Mouse (Mus musculus): ENCODE data around the gene Slc25a29.
A peak's percentile ranks its signal among the peaks of the same experiment; 100 is the strongest.

Slc25a29 gene

DNA sequence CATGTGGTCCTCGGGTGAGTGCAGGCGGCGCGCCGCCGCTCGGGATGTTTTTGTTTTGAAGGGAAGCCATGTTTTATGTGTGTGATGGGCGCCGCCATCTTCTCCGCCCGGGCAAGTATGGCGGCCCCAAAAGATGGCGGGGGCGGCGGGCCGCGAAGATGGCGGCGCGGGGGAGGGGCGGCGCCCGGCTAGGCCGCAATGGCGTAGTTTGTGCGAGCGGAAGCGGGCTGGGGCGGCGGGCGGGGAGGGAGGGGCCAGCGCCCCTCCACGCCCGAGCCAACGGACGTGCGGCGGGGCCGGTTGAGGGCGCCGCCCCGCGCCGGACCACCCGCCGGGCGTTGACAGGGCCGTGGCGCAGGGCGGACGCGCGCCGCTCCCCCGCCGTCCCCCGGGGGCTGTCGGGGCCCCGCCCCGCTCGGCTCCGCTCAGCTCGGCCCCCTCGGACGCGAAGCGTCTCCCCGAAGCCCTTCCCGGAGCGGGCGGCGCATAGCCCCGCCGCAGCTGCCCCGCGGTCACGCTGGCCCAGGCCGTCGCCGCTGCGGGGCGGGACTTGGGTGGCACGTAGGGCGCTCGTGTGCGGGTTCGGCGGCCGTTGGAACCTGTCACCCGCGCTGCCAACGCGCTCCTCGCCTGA, 41.5 kb downstream of the Slc25a29 start:
- DNase-seq, result peak; percentile 81 to 83

DNA sequence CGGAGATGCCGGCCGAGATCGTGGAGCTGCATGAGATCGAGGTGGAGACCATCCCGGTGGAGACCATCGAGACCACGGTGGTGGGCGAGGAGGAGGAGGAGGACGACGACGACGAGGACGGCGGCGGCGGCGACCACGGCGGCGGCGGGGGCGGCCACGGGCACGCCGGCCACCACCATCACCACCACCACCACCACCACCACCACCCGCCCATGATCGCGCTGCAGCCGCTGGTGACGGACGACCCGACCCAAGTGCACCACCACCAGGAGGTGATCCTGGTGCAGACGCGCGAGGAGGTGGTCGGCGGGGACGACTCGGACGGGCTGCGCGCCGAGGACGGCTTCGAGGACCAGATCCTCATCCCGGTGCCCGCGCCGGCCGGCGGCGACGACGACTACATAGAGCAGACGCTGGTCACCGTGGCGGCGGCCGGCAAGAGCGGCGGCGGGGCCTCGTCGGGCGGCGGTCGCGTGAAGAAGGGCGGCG, 42.2 kb downstream of the Slc25a29 start:
- DNase-seq, result peak; percentile 26 to 34

DNA sequence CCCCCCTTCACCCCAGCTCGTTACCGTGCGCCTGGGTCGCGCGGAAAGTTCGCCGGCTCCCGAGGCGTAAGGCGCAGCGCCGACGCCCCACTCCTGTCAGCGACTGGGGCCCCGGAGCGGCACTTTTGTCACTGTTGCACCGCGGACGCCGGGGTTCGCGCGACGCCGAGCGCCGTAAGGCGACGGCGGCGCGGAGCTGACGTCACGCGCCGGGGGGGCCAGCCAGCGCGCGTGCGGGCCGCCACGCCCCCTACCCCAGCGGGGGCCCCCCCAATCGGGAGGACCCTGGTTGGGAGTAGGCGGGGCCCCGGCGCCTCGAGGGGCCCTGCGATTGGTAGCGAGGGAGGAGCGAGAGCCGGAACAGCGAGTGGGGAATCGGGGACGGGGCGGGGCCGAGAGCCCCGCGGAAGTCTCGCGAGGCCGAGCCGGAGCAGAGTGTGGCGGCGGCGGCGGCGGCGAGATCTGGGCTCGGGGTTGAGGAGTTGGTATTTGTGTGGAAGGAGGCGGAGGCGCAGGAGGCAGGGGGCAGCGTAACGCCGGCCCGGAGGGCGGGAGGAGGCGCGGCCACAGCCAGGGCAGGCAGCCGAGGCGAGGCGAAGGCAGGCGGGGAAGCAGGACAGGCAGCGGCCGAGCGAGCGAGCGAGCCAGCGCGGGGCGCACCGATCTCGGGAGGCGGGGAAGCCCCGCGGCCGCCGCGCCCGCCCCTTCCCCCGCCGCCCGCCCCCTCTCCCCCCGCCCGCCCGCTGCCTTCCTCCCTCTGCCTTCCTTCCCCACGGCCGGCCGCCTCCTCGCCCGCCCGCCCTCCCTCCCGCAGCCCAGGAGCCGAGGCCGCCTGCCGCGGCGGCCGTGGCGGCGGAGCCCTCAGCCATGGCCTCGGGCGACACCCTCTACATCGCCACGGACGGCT, 42.9 kb downstream of the Slc25a29 start, which contains the start of gene Yy1:
Gene Yy1 (plus strand): TSS at position 428 of the 907 bp plus-strand sequence.
- peak; percentile 99 for DNase-seq

DNA sequence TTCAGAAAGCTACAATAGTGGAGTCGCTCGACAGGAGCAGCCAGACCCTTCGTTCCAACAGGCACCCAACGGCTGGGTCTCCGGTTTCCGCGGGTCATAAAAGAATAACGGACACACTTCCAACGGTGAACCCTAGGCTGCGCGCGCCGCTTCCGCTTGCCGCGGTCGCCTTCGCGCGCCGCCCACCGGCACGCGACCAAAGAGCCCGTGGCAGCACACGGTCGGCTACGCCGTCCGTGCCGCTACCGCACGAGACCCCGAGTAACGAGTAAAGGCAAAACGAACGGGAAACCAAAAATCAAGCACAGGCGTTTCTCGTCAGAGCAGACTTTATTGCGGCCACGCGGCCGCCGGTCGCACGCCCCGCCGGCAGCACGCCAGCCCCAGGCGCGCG, 43.5 kb downstream of the Slc25a29 start:
- peak; percentile 80 to 85 for DNase-seq

DNA sequence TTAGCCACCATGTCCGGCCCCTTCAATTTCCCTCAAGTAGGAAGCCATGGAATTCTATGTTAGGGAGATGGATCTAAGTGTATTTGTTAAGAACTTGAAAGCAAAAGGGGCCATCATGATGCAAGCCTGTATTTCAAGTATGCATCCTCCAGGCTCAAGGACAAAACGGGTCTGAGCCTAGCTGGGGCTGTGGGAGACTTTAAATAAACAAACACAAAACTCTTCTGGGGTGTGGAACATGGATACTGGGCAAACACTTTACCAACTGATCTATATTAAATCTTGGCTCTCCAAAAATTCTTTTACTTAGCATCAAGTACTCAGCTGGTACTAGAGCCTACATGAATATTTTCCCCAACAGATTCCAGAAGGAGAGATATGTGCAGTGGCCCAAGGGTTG, 48.4 kb downstream of the Slc25a29 start:
- no peak for DNase-seq

GRCm38 (mm10) chr12:108785161-108785560, 50.5 kb downstream of the Slc25a29 start:
- DNase-seq, result no peak

DNA sequence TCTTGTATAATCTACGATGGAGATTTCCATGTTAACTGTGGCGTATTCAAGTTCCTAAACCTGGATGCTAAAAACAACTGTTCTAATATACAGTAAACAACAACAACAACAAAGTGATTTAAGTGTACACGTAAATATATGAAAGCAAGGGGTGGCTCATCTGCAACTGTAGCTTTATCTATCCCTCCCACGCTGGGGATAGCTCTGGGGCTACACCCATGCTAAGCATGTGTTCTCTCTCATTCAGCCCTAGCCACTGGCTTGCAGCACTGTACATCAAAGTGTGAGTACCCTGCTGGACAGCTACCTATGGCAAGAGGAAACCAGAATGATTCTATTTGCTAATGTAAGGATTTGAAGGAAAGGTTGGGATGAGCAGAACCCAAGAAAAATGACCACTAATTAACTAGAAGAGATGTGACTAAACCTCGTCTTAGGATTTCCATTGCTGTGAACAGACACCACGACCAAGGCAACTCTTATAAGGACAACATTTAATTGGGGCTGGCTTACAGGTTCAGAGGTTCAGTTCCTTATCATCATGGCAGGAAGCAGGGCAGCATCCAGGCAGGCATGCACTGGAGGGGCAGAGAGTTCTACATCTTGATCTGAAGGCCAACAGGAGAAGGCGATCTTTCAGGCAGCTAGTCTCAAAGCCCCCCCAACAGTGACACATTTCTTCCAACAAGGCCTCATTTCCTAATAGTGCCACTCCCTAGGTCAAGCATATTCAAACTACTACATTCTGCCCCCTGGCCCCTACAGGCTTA, 55.4 kb downstream of the Slc25a29 start:
- DNase-seq, result no peak

Data from B cell, adult 2 months (primary cell).